Mouse (Mus musculus): Measurements from ENCODE around the gene Ddx47.

DNA sequence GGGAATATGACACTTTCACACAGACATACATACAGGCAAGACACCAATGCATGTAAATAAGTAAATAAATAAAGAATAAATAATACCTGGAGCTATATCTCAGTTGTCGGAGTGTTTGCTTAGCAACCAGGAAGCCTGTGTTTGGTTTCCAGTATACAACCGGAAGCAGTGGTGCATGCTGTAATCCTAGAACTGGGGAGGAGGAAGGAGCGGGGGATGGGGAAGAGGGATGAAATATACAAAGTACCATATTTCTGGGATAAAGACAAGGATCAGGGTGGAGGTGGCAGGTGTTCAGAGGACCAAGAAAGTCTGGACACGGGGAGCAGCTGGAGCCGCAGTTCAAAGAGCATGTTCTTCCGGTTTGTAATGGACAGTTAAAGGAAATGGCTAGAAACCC is 37.1 kb downstream of the Ddx47 start:
- TF ChIP-seq CHD2 (IDR thresholded peaks at IDR 0.05; ENCODE audit: low read depth, low read length) (no peak), ZNF384 (IDR thresholded peaks at IDR 0.05; ENCODE audit: low read depth, low read length) (no peak), HCFC1 (IDR thresholded peaks at IDR 0.05; ENCODE audit: borderline replicate concordance, insufficient read depth, low read length) (no peak)

Data from ES-E14 (cell line).